Comparison of ENCODE assay signal across 7 mouse cellular contexts in genomic region chr13:69933551-69933845, GRCm38 (mm10).
A peak's percentile ranks its signal among the peaks of the same experiment; 100 is the strongest.
DNase-seq lines count a peak whose midpoint lies in the region.

No protein-coding gene starts in this region.

- peak; percentile 64 to 82 for DNase-seq in cerebellum, postnatal 25 days
- peak; percentile 68 to 70 for DNase-seq in frontal cortex, postnatal 10 days (ENCODE audit: low spot score in 2 of 2)
- DNase-seq in left cerebral cortex, adult 9 months (ENCODE audit: low spot score in 2 of 2) = peak; percentile 75 to 76
- DNase-seq in retina, postnatal 1 day = peak; percentile 97
- DNase-seq in kidney, adult 9 months = no peak
- DNase-seq in heart, postnatal 4 days = no peak
- no peak for DNase-seq in heart, adult 9 months (ENCODE audit: low spot score in 2 of 2)

Comparison
In these comparisons a context has a peak if more than half of its experiments do, and no peak if none do; other contexts are left out.
1. DNase-seq: peak in cerebellum, postnatal 25 days (2 of 2), frontal cortex, postnatal 10 days (2 of 2), left cerebral cortex, adult 9 months (2 of 2) and retina, postnatal 1 day (single experiment); none in kidney, adult 9 months (single experiment), heart, postnatal 4 days (single experiment) and heart, adult 9 months (0 of 2).